Comparison of ENCODE assay signal across 19 mouse cellular contexts in the genomic region with DNA sequence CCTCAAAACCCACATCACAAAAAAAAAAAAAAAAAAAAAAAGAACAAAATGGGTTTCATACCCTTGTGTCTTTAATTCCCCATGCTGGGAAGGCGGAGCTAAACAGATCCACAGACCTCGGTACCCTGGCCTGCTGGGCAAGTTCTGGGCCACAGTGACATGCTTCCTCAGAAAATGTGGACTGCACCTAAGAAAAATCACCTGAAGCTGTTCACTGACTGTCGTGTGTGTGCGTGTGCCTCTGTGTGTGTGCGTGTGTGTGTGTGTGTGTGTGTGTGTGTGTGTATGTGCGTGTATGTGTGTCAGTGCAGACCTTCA.
DNase-seq lines count a peak whose midpoint lies in the region; ATAC-seq and TF ChIP-seq lines count a peak whose summit lies in the region.
"Had no signal": no experiment of that assay in that cellular context is flagged by ENCODE, and none has a peak within 500 bp of the region (broad histone marks: within the 10 kb centered on the region; RNA-seq: fewer than 3 reads in every experiment).

No protein-coding gene starts in this region.

- DNase-seq in forebrain, embryonic 14.5 days (ENCODE audit: low spot score): no peak
- DNase-seq in hindbrain, postnatal 0 days (ENCODE audit: low spot score): no peak
- DNase-seq in right cerebral cortex, postnatal 10 days (ENCODE audit: low spot score in 2 of 2): peak; percentile 18 to 23
- DNase-seq in right cerebral cortex, postnatal 36 days (ENCODE audit: low spot score in 2 of 2): no peak
- DNase-seq in hindbrain, embryonic 11.5 days (ENCODE audit: low spot score): no peak
- DNase-seq: adrenal gland, adult 2 months; adrenal gland, postnatal 36 days; B cell, adult 2 months; embryo, embryonic 11 days; gastrocnemius, adult 2 months; gastrocnemius, postnatal 25 days had no signal

- H3K36me3 ChIP-seq in forebrain, embryonic 14.5 days (ENCODE audit: control insufficient read depth, insufficient read depth, low read length): no peaks in the 10 kb centered on the region
- H3K36me3 ChIP-seq in forebrain, embryonic 12.5 days (replicated peaks): no peaks in the 10 kb centered on the region
- no peaks in the 10 kb centered on the region for H3K36me3 ChIP-seq in hindbrain, postnatal 0 days (ENCODE audit: insufficient read depth, low read length)
- H3K36me3 ChIP-seq in hindbrain, embryonic 13.5 days: no peaks in the 10 kb centered on the region
- H3K36me3 ChIP-seq in hindbrain, embryonic 11.5 days (ENCODE audit: control insufficient read depth, insufficient read depth, low read length): no peaks in the 10 kb centered on the region
- H3K36me3 ChIP-seq: embryonic facial prominence, embryonic 15.5 days; heart, embryonic 12.5 days; hindbrain, embryonic 10.5 days had no signal

- TF ChIP-seq CTCF in hindbrain, postnatal 0 days (IDR thresholded peaks at IDR 0.05; ENCODE audit: low read depth): no peak

- 77% methylated on average over 6 of the region's 6 CpGs for WGBS in forebrain, embryonic 14.5 days
- WGBS in forebrain, embryonic 12.5 days: 78% methylated on average over 6 of the region's 6 CpGs
- WGBS in hindbrain, postnatal 0 days: 79% methylated on average over 6 of the region's 6 CpGs
- WGBS in hindbrain, embryonic 13.5 days: 83% methylated on average over 6 of the region's 6 CpGs
- 88% methylated on average over 6 of the region's 6 CpGs for WGBS in hindbrain, embryonic 11.5 days

- no peak for ATAC-seq in forebrain, embryonic 14.5 days
- no peak for ATAC-seq in forebrain, embryonic 12.5 days (ENCODE audit: low FRiP score)
- no peak for ATAC-seq in hindbrain, postnatal 0 days
- no peak for ATAC-seq in hindbrain, embryonic 13.5 days (ENCODE audit: low FRiP score)
- no peak for ATAC-seq in hindbrain, embryonic 11.5 days (ENCODE audit: low FRiP score)
- ATAC-seq: CD4-positive, CD25-positive, alpha-beta regulatory T cell, adult 4 months; hindbrain, embryonic 16.5 days had no signal

- H3K4me3 ChIP-seq in forebrain, embryonic 14.5 days (ENCODE audit: low read depth, low read length): no peak overlapping the region
- H3K4me3 ChIP-seq in forebrain, embryonic 12.5 days (replicated peaks): no peak overlapping the region
- no peak overlapping the region for H3K4me3 ChIP-seq in hindbrain, postnatal 0 days (ENCODE audit: low read length)
- no peak overlapping the region for H3K4me3 ChIP-seq in hindbrain, embryonic 13.5 days
- H3K4me3 ChIP-seq in hindbrain, embryonic 11.5 days (ENCODE audit: low read depth, low read length): no peak overlapping the region
- H3K4me3 ChIP-seq: embryonic facial prominence, embryonic 15.5 days; erythroblast, embryonic 14.5 days; gastrocnemius, adult 2 months; heart, embryonic 12.5 days; hindbrain, embryonic 10.5 days had no signal

- H3K9ac ChIP-seq in forebrain, embryonic 14.5 days (ENCODE audit: low read length): no peak overlapping the region
- no peak overlapping the region for H3K9ac ChIP-seq in forebrain, embryonic 12.5 days
- H3K9ac ChIP-seq in hindbrain, postnatal 0 days (replicated peaks; ENCODE audit: low read length): no peak overlapping the region
- H3K9ac ChIP-seq in hindbrain, embryonic 13.5 days: no peak overlapping the region
- no peak overlapping the region for H3K9ac ChIP-seq in hindbrain, embryonic 11.5 days (ENCODE audit: low read depth, low read length)
- H3K9ac ChIP-seq: embryonic facial prominence, embryonic 15.5 days; heart, embryonic 12.5 days had no signal

- H3K4me1 ChIP-seq in forebrain, embryonic 14.5 days (ENCODE audit: control insufficient read depth, insufficient read depth, low read length): no peaks in the 10 kb centered on the region
- peaks cover 4% of the 10 kb centered on the region; the same call in 1 of the 2 replicates for H3K4me1 ChIP-seq in forebrain, embryonic 12.5 days
- H3K4me1 ChIP-seq in hindbrain, postnatal 0 days (ENCODE audit: insufficient read depth, low read length): peaks cover 4% of the 10 kb centered on the region; the same call in 1 of the 2 replicates
- H3K4me1 ChIP-seq in hindbrain, embryonic 13.5 days (replicated peaks): peaks cover 15% of the 10 kb centered on the region
- no peaks in the 10 kb centered on the region for H3K4me1 ChIP-seq in hindbrain, embryonic 11.5 days (replicated peaks; ENCODE audit: control insufficient read depth, insufficient read depth, low read length)
- H3K4me1 ChIP-seq: embryonic facial prominence, embryonic 15.5 days; heart, embryonic 12.5 days had no signal

- H3K9me3 ChIP-seq in forebrain, embryonic 14.5 days (replicated peaks; ENCODE audit: control insufficient read depth, low read length): no peaks in the 10 kb centered on the region
- no peaks in the 10 kb centered on the region for H3K9me3 ChIP-seq in forebrain, embryonic 12.5 days
- H3K9me3 ChIP-seq in hindbrain, postnatal 0 days (ENCODE audit: low read length): no peaks in the 10 kb centered on the region
- no peaks in the 10 kb centered on the region for H3K9me3 ChIP-seq in hindbrain, embryonic 13.5 days
- H3K9me3 ChIP-seq in hindbrain, embryonic 11.5 days (ENCODE audit: control insufficient read depth, low read length): no peaks in the 10 kb centered on the region
- H3K9me3 ChIP-seq: embryonic facial prominence, embryonic 15.5 days; heart, embryonic 12.5 days; hindbrain, embryonic 10.5 days had no signal

- H3K27ac ChIP-seq in forebrain, embryonic 14.5 days (ENCODE audit: low read depth, low read length): 0 out of 2 replicates have a peak overlapping the region, but pooled peaks have one; percentile 36
- no peak overlapping the region for H3K27ac ChIP-seq in forebrain, embryonic 12.5 days
- peak overlapping the region; percentile 48; the same call in 1 of the 2 replicates for H3K27ac ChIP-seq in hindbrain, postnatal 0 days
- no peak overlapping the region for H3K27ac ChIP-seq in hindbrain, embryonic 13.5 days
- no peak overlapping the region for H3K27ac ChIP-seq in hindbrain, embryonic 11.5 days (ENCODE audit: low read depth, low read length)
- H3K27ac ChIP-seq: embryonic facial prominence, embryonic 15.5 days; gastrocnemius, adult 2 months; hindbrain, embryonic 10.5 days had no signal

- no peaks in the 10 kb centered on the region for H3K27me3 ChIP-seq in forebrain, embryonic 14.5 days (replicated peaks; ENCODE audit: control insufficient read depth, insufficient read depth, low read length)
- H3K27me3 ChIP-seq in forebrain, embryonic 12.5 days: no peaks in the 10 kb centered on the region
- H3K27me3 ChIP-seq in hindbrain, postnatal 0 days (ENCODE audit: insufficient read depth, low read length): no peaks in the 10 kb centered on the region
- no peaks in the 10 kb centered on the region for H3K27me3 ChIP-seq in hindbrain, embryonic 13.5 days
- H3K27me3 ChIP-seq in hindbrain, embryonic 11.5 days (ENCODE audit: control insufficient read depth, insufficient read depth, low read length): no peaks in the 10 kb centered on the region
- H3K27me3 ChIP-seq: embryonic facial prominence, embryonic 15.5 days; heart, embryonic 12.5 days had no signal

- no peak overlapping the region for H3K4me2 ChIP-seq in forebrain, embryonic 14.5 days (ENCODE audit: low read length)
- no peak overlapping the region for H3K4me2 ChIP-seq in forebrain, embryonic 12.5 days
- H3K4me2 ChIP-seq in hindbrain, postnatal 0 days (ENCODE audit: low read depth, low read length): no peak overlapping the region
- H3K4me2 ChIP-seq in hindbrain, embryonic 13.5 days: no peak overlapping the region
- H3K4me2 ChIP-seq in hindbrain, embryonic 11.5 days (replicated peaks; ENCODE audit: low read depth, low read length): no peak overlapping the region
- H3K4me2 ChIP-seq: embryonic facial prominence, embryonic 15.5 days; heart, embryonic 12.5 days had no signal

Comparison
In these comparisons a context has a peak if more than half of its experiments do, and no peak if none do; other contexts are left out.
1. DNase-seq: peak in right cerebral cortex, postnatal 10 days (2 of 2); none in forebrain, embryonic 14.5 days (single experiment), hindbrain, postnatal 0 days (single experiment), right cerebral cortex, postnatal 36 days (0 of 2) and hindbrain, embryonic 11.5 days (single experiment).
2. H3K27ac ChIP-seq: peak in forebrain, embryonic 14.5 days (single experiment) and hindbrain, postnatal 0 days (single experiment); none in forebrain, embryonic 12.5 days (single experiment), hindbrain, embryonic 13.5 days (single experiment) and hindbrain, embryonic 11.5 days (single experiment).